Mouse (Mus musculus) spleen, adult 2 months (tissue): ENCODE measurements around the gene Tmem210. TPM values are rescaled to one million over a fixed set of nuclear protein-coding genes. Genes with fewer than 3 reads are reported as not detected.

Source experiments
- DNase-seq, 2 experiments: peaks; one replicate each; pipeline versions ENCODE4 v3.0.0 to v3.0.0-alpha.2; 2012 to 2021; ENCODE audit warnings: low spot score in 2 of 2, low read depth in 1 of 2
- H3K27ac ChIP-seq: fragments of 200-500 bp; 2 replicates; pipeline ENCODE4 v1.5.1; 2012; ENCODE audit warnings: low read length, inconsistent platforms; ENCODE audit not compliant: insufficient read depth
- H3K27me3 ChIP-seq: fragments of 200-500 bp; 2 replicates; pipeline ENCODE4 v1.6.1; 2012; ENCODE audit warnings: mild to moderate bottlenecking, moderate library complexity, low read length, inconsistent platforms; ENCODE audit not compliant: control insufficient read depth, insufficient read depth
- H3K36me3 ChIP-seq: fragments of 200-500 bp; 2 replicates; pipeline ENCODE4 v1.6.1; 2012; ENCODE audit warnings: mild to moderate bottlenecking, low read length, inconsistent platforms; ENCODE audit not compliant: control insufficient read depth, insufficient read depth
- H3K4me1 ChIP-seq: fragments of 200-500 bp; 2 replicates; pipeline ENCODE4 v1.6.1; 2011; ENCODE audit warnings: inconsistent platforms; ENCODE audit not compliant: control insufficient read depth, insufficient read depth, insufficient read length
- H3K4me3 ChIP-seq: fragments of 200-500 bp; 2 replicates; pipeline ENCODE4 v1.5.1; 2011; ENCODE audit warnings: mild to moderate bottlenecking, inconsistent platforms; ENCODE audit not compliant: insufficient read depth, insufficient read length; ENCODE audit errors: extremely low read depth
- CTCF ChIP-seq: fragments of 200-500 bp; IDR thresholded peaks from 2 replicates; pipeline ENCODE4 v1.5.1; 2011; ENCODE audit warnings: mild to moderate bottlenecking, inconsistent platforms; ENCODE audit not compliant: insufficient read depth, insufficient read length, insufficient replicate concordance; ENCODE audit errors: extremely low read depth
- POLR2A ChIP-seq: fragments of 200-500 bp; IDR thresholded peaks from 2 replicates; pipeline ENCODE4 v1.6.1; 2011; ENCODE audit warnings: low read depth, low read length, inconsistent platforms
- WGBS: fragments of 180-500 bp; shearing (Covaris S2); methylation state at CpG from one replicate; pipeline ENCODE4 v1.1.7; 2018; 5-methylcytosine and 5-hydroxymethylcytosine counted together
- polyA plus RNA-seq: library from polyadenylated mRNA; depleted of rRNA; stranded (reverse); fragments of >200 nt; gene quantifications from 2 replicates; pipeline ENCODE4 v1.2.3, GENCODE M21; 2012; rRNA removed

Tmem210 gene
- not detected in 2 replicates for polyA plus RNA-seq

DNA sequence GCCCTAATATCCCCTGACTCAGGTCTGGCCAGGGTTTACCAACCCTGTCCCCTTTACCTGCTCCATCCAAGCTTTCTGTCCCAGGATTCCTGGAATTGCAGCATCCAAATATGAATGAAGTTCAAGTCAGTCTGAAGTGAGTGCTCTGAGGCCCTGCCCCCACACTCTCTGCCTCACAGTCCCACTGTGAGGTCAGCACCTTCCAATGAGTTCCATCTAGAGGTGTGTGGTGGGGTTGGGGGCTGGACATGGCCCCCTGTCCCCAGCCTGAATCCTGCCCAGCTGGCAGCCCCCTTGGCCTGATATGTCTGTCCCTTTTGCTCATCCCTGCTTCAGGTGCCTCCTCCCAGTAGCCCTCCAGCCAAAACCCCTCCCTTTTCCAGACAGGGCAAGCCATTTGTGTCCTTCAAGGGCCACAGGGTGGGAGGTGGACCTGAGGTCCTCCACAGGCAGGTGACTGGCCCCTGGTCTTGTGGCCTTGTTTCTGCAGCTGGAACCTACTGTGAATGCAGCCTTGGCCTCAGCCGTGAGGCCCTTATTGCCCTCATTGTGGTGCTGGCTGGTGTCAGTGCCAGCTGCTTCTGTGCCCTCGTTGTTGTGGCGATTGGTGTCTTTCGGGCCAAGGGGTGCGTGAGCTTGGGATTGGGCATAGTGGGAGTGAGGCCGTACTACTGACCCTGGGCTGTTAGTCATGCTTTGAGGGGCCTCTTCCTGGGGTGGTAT, at the start of gene Tmem210:
Gene Tmem210, plus strand, starts transcription at position 219 of the 723 bp plus-strand sequence.
- WGBS = 90% methylated on average over 6 of the region's 6 CpGs

GRCm38 (mm10) chr2:25239766-25240165, 48.2 kb upstream of the Tmem210 start:
- DNase-seq = no peak
- 78% methylated on average over 3 of the region's 3 CpGs for WGBS
- Histone ChIP-seq H3K27me3 (peaks cover 11% of the 10 kb centered on the region), H3K4me1 (peaks cover 9% of the 10 kb centered on the region), H3K27ac (no peak overlapping the region), H3K36me3 (no peaks in the 10 kb centered on the region), H3K4me3 (no peak overlapping the region)
- TF ChIP-seq POLR2A (no peak), CTCF (no peak)

More for the DNA sequence above, at the start of gene Tmem210:
- Histone ChIP-seq H3K4me3 (no peak within 1 kb of the TSS), H3K36me3 (peaks cover 17% of the 10 kb centered on the region), H3K4me1 (0 out of 2 replicates have a peak, but pooled peaks cover 3% of the 10 kb centered on the region), H3K27ac (no peak within 1 kb of the TSS), H3K27me3 (peaks cover 9% of the 10 kb centered on the region)
- no peak for DNase-seq
- TF ChIP-seq POLR2A (no peak), CTCF (no peak)

DNA sequence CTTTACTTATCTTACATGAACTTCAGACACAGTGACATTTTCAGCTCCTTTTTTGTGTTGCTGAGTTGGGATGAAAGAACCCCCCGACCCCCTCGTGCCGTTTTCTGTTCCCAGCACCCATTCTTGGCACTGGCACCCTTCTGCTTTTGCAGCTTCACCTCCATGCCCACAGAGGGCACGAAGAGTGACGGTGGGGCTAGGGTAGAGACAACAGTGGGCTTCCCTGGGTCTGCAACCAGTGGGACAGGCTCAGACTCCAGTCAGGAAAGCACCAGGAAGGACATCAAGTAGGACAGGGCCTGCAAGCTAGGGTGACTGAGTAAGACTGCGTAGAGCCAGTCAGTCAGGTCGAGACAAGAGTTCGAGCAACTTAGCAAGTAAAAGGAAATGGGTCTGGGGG, 47.6 kb upstream of the Tmem210 start:
- H3K4me3 ChIP-seq = no peak overlapping the region
- no peak overlapping the region for H3K27ac ChIP-seq

GRCm38 (mm10) chr2:25240723-25241437, 47.1 kb upstream of the Tmem210 start:
- H3K27me3 ChIP-seq = peaks cover 11% of the 10 kb centered on the region
- 3% methylated on average over 29 of the region's 29 CpGs for WGBS
- TF ChIP-seq CTCF (no peak), POLR2A (no peak)
- peak overlapping the region; percentile 53; the same call in 1 of the 2 replicates for H3K4me3 ChIP-seq
- H3K36me3 ChIP-seq = no peaks in the 10 kb centered on the region
- DNase-seq = no peak
- no peak overlapping the region for H3K27ac ChIP-seq
- H3K4me1 ChIP-seq = peaks cover 9% of the 10 kb centered on the region

More for the DNA sequence above, 47.6 kb upstream of the Tmem210 start:
- Histone ChIP-seq H3K27me3 (peaks cover 11% of the 10 kb centered on the region), H3K4me1 (peaks cover 9% of the 10 kb centered on the region), H3K36me3 (no peaks in the 10 kb centered on the region)
- WGBS = 71% methylated on average over 8 of the region's 8 CpGs
- DNase-seq = no peak
- TF ChIP-seq CTCF = no peak
- no peak for TF ChIP-seq POLR2A

GRCm38 (mm10) chr2:25241438-25241775, 46.5 kb upstream of the Tmem210 start:
- peaks cover 9% of the 10 kb centered on the region for H3K4me1 ChIP-seq
- DNase-seq = no peak
- H3K4me3 ChIP-seq = no peak overlapping the region
- no peaks in the 10 kb centered on the region for H3K36me3 ChIP-seq
- WGBS = 13% methylated on average over 6 of the region's 6 CpGs
- H3K27ac ChIP-seq = no peak overlapping the region
- H3K27me3 ChIP-seq = peaks cover 11% of the 10 kb centered on the region
- TF ChIP-seq CTCF (no peak), POLR2A (no peak)

GRCm38 (mm10) chr2:25242101-25242506, 45.8 kb upstream of the Tmem210 start, which contains the start of the genes Rnf208 and Cysrt1:
Gene Rnf208, plus strand, starts transcription at chr2:25242255.
Gene Cysrt1, minus strand, starts transcription at chr2:25242452.
- peaks cover 9% of the 10 kb centered on the region for H3K4me1 ChIP-seq
- no peak within 1 kb of the TSS for H3K27ac ChIP-seq
- WGBS = 2% methylated on average over 50 of the region's 59 CpGs
- H3K4me3 ChIP-seq = peak within 1 kb of the TSS; percentile 40; the same call in 1 of the 2 replicates
- DNase-seq = no peak
- no peaks in the 10 kb centered on the region; the same call in 1 of the 2 replicates for H3K36me3 ChIP-seq
- peaks cover 11% of the 10 kb centered on the region for H3K27me3 ChIP-seq
- TF ChIP-seq CTCF = no peak
- no peak for TF ChIP-seq POLR2A

DNA sequence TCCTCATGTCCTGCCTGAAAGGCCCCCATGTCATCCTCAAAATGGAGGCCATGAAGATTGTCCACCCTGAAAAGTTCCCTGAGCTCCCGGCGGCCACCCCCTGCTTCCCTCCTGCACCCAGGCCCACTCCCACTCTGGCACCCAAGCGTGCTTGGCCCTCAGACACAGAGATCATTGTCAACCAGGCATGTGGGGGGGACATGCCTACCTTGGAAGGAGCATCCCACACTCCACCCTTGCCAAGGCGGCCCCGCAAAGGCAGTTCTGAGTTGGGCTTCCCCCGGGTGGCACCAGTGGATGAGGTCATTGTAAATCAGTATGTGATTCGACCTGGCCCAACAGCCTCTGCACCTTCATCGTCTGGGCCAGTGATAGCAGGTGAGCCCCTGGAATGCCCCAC, 44.6 kb upstream of the Tmem210 start:
- Histone ChIP-seq H3K4me3 (no peak overlapping the region), H3K36me3 (peaks cover 8% of the 10 kb centered on the region; the same call in 1 of the 2 replicates), H3K27ac (no peak overlapping the region), H3K27me3 (peaks cover 11% of the 10 kb centered on the region), H3K4me1 (peaks cover 9% of the 10 kb centered on the region)
- 87% methylated on average over 8 of the region's 8 CpGs for WGBS
- TF ChIP-seq POLR2A = no peak
- no peak for TF ChIP-seq CTCF
- DNase-seq = no peak
